Mouse (Mus musculus): ENCODE data around the gene Sergef.

GRCm38 (mm10) chr7:46415818-46416425, 223.7 kb downstream of the Sergef start:
- TF ChIP-seq CTCF (IDR thresholded peaks at IDR 0.05; ENCODE audit: low read depth) (no peak), EP300 (IDR thresholded peaks at IDR 0.05; ENCODE audit: low read depth) (no peak)
